Mouse (Mus musculus): Measurements from ENCODE around the gene Fam210b.

Fam210b gene

DNA sequence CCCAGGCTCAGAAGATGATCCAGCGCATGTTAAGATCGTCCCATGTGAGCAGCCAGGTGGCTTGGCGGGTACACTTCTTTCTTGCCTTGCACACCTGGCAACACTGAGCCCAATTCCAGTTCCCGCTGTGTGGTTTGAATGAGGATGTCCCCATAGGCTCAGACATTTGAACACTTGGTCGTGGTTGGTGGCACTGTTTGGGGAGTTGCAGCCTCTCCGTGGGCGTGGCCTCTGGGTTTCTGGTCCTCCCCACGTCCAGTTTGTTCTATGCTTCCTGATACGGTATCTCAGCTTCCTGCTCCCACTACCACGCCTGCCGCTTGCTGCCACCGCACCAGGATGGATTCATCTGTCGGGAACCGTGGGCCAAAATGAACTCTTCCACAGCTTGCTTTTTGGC, 4.4 kb downstream of the Fam210b start:
- in situ Hi-C loops (cut with MboI, MseI): no loop called here

DNA sequence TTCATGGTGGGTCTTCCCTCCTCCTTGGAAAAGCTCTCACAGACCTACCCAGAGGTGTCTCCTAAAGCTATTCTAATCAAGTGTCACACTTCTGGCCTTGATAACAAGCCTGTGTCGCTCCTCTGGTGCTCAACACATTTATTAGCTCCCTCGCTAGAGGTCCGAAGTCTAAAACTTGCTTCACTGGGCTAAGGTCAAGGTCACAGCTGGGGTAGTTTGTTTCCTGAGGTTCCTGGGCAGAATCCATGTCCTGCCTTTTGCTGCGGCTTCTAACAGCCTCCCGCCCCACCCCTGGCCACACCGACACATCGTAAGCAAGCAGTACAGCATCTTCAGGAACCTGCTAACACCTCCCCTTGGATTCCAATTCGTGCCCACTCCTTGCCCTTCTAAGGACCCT, 5.4 kb downstream of the Fam210b start:
- in situ Hi-C loops (cut with MboI, MseI): no loop called here

- in situ Hi-C loops (cut with MboI, MseI): no loop called here
These were observed 7.9 kb downstream of the Fam210b start for GRCm38 (mm10) chr2:172353218-172353617.

- in situ Hi-C loops (cut with MboI, MseI): loop anchor here (5.0 kb wide), 1 partner anchor 478 kb away; no protein-coding TSS in a partner anchor
These were observed 9.4 kb downstream of the Fam210b start for GRCm38 (mm10) chr2:172354761-172355160.

DNA sequence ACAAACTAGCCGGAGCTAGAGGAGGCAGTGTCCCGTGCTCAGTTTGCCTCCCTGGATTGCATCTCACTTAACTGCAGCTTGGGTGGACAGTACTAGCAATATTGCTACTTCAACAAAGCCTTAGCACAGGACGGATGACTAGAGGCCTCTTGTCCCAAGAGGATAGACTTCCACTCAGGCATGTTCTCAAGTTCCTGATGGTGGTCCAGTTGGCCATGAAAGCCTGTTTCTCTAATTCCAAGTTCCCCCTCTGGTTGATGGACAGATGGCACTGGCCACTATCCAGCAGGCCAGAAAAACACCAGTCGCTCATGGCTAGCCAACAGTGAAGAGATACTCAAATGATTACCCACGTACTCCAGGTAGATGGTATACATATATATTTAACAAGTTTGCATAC, 10.5 kb downstream of the Fam210b start:
- in situ Hi-C loops (cut with MboI, MseI): loop anchor here (5.0 kb wide), 1 partner anchor 476 kb away; no protein-coding TSS in a partner anchor

DNA sequence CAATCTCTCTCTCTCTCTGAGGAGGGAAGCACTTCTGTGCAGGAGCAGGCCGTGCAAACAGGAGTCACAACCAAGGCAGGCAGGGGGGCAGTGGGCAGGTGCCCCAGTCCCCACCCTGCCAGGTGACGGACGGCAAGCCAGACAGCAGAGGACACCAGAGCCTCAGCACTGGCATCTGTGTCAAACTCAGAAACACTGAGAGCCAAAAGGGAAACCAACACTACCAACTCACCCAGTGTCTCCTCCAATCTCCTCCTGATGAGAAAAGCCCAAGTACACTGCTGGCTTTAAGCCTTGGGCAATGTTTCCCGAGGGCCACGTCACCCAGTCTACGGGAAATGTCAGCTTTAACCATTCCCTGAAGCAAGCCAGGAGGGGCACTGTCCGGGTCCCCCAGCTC, 17.8 kb downstream of the Fam210b start:
- in situ Hi-C loops (cut with MboI, MseI): no loop called here

DNA sequence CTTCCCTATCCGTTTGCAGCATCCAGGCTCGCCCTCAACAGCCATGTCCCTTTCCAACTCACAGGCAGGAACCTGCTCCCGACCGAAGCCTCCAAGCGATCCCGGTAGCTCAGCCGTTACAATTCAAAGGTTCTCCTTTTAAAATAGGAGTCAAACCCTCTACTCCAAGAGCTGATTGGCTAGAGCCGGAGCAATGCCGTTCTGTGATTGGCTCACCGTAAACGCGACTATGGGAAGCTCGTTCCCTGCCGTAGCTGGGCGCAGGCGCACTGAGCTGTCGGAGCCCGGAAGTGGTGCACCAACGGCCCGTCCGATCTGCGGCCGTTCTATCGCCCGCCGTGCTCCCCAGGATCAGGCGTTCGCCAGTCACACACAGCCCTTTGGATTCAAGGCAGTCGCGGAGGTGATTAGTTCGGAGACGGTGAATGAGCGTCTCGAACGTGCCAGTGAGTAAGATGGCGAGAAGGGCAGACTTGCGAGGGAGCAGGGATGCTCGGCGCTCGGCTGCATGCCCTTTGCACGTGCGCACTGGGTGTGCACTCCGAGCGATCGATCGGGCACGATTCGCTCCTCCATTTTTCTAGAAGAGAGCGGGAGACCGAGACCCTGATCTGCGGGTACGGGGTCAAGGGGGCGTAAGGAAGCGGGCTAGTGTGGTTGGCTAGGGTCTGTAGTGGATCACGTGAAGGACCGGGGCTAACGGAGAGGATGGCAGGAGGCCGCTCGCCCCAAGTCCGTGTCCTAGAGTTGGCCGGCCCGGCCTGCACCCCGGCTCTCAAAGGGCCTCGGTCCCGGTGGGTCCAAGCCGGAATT, 25.3 kb downstream of the Fam210b start, which contains the start of the genes Aurka and Cstf1:
Gene Aurka (minus strand): TSS at position 125 of the 813 bp plus-strand sequence.
Gene Cstf1 (plus strand): TSS at position 271 of the 813 bp plus-strand sequence.
- in situ Hi-C loops (cut with MboI, MseI): no loop called here

DNA sequence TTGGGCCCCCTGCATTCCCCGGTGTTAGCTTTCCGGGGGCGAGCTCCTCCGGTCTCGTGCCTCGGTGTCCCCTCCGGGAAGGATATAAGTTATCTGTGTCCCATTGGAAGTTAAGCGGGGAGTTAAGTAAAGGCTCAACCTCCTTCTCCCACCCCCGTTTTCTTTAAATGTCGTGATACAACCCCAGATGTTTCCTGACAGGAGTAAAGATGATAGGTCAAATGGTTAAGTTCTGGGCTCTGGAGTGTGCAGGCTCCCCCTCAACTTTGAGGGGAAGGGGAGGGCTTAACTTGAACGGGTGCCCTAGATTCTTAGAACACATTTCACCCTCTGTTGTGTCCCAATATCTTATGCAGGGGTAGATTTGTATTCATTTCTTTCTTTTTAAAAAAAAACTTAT, 25.9 kb downstream of the Fam210b start:
- in situ Hi-C loops (cut with MboI, MseI): no loop called here

GRCm38 (mm10) chr2:172376551-172376950, 31.2 kb downstream of the Fam210b start:
- in situ Hi-C loops (cut with MboI, MseI): no loop called here

DNA sequence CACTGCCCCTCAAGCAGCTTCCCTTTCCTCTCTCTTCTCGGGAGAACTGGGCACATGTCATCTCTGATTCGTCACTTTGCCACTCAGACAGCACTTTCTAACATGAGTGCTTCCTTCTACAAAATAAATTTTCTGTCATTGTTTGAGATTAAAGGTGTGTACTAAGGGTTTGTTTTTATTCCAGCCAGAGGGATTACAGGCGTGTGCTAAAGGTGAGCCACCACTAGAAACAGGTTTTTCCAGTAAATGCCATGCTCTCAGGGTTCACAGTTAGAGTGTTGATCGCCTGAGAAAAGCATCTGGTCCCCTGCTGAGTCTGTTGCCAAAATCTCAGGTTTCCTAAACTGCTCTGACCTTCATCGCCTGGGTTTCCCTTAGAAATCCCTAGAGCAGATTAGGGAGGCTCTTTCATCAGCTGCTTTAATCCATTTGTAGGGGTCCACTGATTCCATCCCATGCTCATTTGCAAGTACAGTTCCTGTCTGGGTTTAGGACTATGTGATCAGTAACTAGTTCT, 31.7 kb downstream of the Fam210b start:
- in situ Hi-C loops (cut with MboI, MseI): no loop called here

DNA sequence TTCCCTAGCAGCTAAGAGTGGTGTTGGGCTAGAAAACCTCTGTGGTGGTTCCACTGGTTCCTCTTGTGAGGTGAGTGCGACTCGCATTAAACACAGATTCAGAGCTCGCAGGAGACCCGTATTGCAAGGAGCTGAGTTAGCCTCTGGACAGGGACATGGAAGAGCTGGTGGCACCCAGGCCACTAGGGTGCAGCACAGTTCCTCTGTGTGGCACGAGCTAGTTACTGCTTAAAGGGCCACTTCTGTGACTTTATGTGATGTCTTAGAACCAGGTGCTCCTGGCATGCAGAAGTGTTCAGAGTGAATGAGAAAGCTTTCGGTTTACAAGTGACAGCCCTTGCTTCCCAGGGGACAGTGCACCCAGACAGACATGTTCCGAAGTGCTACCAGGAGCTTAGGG, 33.0 kb downstream of the Fam210b start:
- in situ Hi-C loops (cut with MboI, MseI): no loop called here

GRCm38 (mm10) chr2:172380513-172380912, 35.1 kb downstream of the Fam210b start:
- in situ Hi-C loops (cut with MboI, MseI): loop anchor here (5.0 kb wide), 1 partner anchor 67 kb away; no protein-coding TSS in a partner anchor

DNA sequence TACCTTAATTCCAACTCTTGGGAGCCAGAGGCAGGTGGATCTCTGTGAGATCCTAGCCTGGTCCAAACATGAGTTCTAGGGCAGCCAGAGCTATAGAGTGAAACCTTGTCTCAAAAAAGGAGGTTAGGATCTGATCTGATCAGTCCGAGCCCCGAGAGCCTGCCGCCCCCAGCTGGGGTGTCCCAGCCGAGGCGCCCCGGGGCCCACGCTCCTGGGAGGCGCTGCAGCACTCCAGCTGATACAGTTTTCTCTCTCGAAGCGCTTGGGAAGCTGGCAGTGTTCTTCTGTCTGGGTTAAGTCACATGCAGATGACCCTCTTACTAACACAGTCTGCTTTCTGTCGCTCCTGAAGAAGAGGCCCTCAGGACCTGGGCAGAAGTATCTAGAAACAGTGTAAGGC, 36.0 kb downstream of the Fam210b start:
- in situ Hi-C loops (cut with MboI, MseI): loop anchor here (5.0 kb wide), 1 partner anchor 66 kb away; no protein-coding TSS in a partner anchor

- in situ Hi-C loops (cut with MboI, MseI): loop anchor here (5.0 kb wide), 1 partner anchor 65 kb away; no protein-coding TSS in a partner anchor
These were observed 36.5 kb downstream of the Fam210b start for GRCm38 (mm10) chr2:172381898-172382297.

- in situ Hi-C loops (cut with MboI, MseI): loop anchor here (5.0 kb wide), 1 partner anchor 63 kb away; no protein-coding TSS in a partner anchor
These were observed 39.4 kb downstream of the Fam210b start for GRCm38 (mm10) chr2:172384715-172385114.

GRCm38 (mm10) chr2:172390341-172390740, 45.0 kb downstream of the Fam210b start:
- in situ Hi-C loops (cut with MboI, MseI): no loop called here

DNA sequence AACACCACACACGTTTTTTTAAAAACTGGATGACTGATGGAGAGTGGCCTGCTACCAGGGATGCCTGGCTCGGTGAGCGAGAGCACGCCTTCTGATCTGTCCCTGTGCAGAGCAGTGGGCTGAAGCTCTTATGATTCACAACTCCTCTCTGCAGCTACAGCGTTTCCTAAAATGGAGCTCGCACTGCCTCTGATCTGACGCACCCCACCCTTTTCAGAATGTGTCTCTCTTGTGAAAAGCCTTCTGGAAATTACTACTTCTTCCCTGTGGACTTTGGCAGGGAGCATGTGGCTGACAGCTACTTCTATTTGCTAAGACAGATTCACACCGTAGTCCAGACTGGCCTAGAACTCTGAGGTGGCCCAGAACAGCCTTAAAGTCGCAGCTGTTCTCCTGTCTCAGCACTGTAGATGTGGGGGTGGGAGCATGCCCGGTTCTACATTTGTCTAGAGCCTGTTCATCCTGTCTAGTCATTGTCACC, 46.7 kb downstream of the Fam210b start:
- in situ Hi-C loops (cut with MboI, MseI): no loop called here

GRCm38 (mm10) chr2:172393391-172394051, 48.2 kb downstream of the Fam210b start, which contains the start of gene Cass4:
Cass4 (plus strand) TSS chr2:172393794.
- in situ Hi-C loops (cut with MboI, MseI): no loop called here

GRCm38 (mm10) chr2:172394052-172394392, 48.7 kb downstream of the Fam210b start:
- in situ Hi-C loops (cut with MboI, MseI): no loop called here

DNA sequence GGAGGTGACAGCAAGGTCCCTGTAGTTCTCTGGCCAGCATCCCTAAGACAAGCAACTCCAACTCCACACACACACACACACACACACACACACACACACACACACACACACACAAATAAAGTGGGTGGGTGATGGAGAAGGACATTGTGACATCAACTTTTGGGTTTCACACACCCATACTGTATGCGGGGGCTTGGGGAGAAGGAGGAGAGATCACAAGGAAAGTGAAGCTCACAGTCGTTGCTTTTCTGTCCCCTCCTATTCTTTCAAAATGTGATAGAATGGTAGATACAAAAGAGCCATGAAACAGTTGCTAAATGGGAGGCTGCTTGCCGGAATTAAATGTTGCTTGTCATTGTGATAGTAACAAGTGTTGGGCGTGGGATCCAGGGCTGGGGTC, 49.3 kb downstream of the Fam210b start:
- in situ Hi-C loops (cut with MboI, MseI): no loop called here

DNA sequence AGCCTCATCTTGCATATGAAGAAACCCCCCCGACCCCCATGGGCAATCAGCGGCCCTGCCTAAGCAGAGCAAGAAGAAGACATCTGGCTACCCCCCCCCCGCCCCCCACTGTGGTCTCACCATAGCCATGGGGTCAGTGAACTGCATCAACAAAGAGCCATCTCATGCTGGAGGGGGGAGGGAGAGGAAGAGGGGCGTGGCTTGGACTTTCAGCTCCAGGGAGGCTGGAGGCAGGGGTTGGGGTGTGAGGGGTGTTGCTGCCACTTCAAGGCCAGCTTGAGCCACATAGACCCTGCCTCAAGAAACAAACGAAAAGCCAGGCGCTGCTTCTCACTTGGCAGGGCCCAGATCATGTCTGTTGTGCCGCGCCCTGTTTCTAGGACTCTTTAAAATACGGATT, 50.6 kb downstream of the Fam210b start:
- in situ Hi-C loops (cut with MboI, MseI): no loop called here

- in situ Hi-C loops (cut with MboI, MseI): loop anchor here (5.0 kb wide), 1 partner anchor 37 kb away; no protein-coding TSS in a partner anchor
These were observed 54.5 kb downstream of the Fam210b start for GRCm38 (mm10) chr2:172399901-172400300.
